Comparison of ENCODE assay signal across 20 mouse cellular contexts in genomic region chr7:113408712-113409111, GRCm38 (mm10). TPM values are rescaled to one million over a fixed set of nuclear protein-coding genes. Genes with fewer than 3 reads are reported as not detected.
DNase-seq lines count a peak whose midpoint lies in the region; TF ChIP-seq lines count a peak whose summit lies in the region.
"Had no signal": no experiment of that assay in that cellular context is flagged by ENCODE, and none has a peak within 500 bp of the region (broad histone marks: within the 10 kb centered on the region; RNA-seq: fewer than 3 reads in every experiment).

No protein-coding gene starts in this region.

- H3K36me3 ChIP-seq in MEL (ENCODE audit: control insufficient read depth in 1 of 2, insufficient read depth in 2 of 2, low read length in 2 of 2) = peaks cover 0 to 4% of the 10 kb centered on the region in 2 experiments; a peak in 2 of 4 replicates
- H3K36me3 ChIP-seq: forebrain, embryonic 15.5 days; heart, embryonic 15.5 days; hindbrain, embryonic 10.5 days; midbrain, embryonic 12.5 days had no signal

- no peaks in the 10 kb centered on the region for H3K27me3 ChIP-seq in MEL (ENCODE audit: control insufficient read depth in 1 of 2, insufficient read depth in 2 of 2, low read length in 2 of 2)
- H3K27me3 ChIP-seq: forebrain, embryonic 15.5 days; heart, embryonic 15.5 days; midbrain, embryonic 12.5 days had no signal

- no peak overlapping the region for H3K9ac ChIP-seq in MEL (ENCODE audit: control insufficient read depth, low read depth, low read length, poor library complexity, severe bottlenecking)
- H3K9ac ChIP-seq: forebrain, embryonic 15.5 days; heart, embryonic 15.5 days; midbrain, embryonic 12.5 days had no signal

- no peak overlapping the region for H3K27ac ChIP-seq in layer of hippocampus, adult 2 months
- H3K27ac ChIP-seq in MEL (ENCODE audit: control insufficient read depth, low read depth, low read length) = no peak overlapping the region
- H3K27ac ChIP-seq: forebrain, embryonic 15.5 days; heart, embryonic 15.5 days; hindbrain, embryonic 10.5 days; midbrain, embryonic 12.5 days had no signal

- no peaks in the 10 kb centered on the region for H3K9me3 ChIP-seq in MEL (replicated peaks; ENCODE audit: insufficient read depth, low read length)
- H3K9me3 ChIP-seq: forebrain, embryonic 15.5 days; heart, embryonic 15.5 days; hindbrain, embryonic 10.5 days; midbrain, embryonic 12.5 days had no signal

- no peak for TF ChIP-seq EP300 in MEL (IDR thresholded peaks at IDR 0.05; ENCODE audit: low read depth in 1 of 2, low read length in 2 of 2)

- TF ChIP-seq CTCF in layer of hippocampus, adult 2 months (conservative IDR thresholded peaks at IDR 0.05) = peak; percentile 44
- peak; percentile 45 to 71 (median 61) for TF ChIP-seq CTCF in MEL (IDR thresholded peaks at IDR 0.05 in 2 of 3, conservative IDR thresholded peaks at IDR 0.05 in 1 of 3; ENCODE audit: control insufficient read depth in 1 of 3, insufficient read depth in 1 of 3, low read depth in 2 of 3, low read length in 3 of 3, poor library complexity in 1 of 3, severe bottlenecking in 1 of 3)

- peak; percentile 8 for DNase-seq in adrenal gland, adult 2 months
- DNase-seq in adrenal gland, postnatal 14 days = no peak
- no peak for DNase-seq in layer of hippocampus, adult 2 months (ENCODE audit: low spot score in 2 of 2)
- no peak for DNase-seq in layer of hippocampus, postnatal 36 days
- peak; percentile 46 for DNase-seq in MEL (ENCODE audit: low read depth, low spot score)
- DNase-seq in lung, postnatal 10 days = peak; percentile 3
- DNase-seq in gastrocnemius, postnatal 10 days = no peak
- no peak for DNase-seq in embryo, embryonic 10 days (ENCODE audit: low spot score)
- DNase-seq: cerebellum, adult 9-11 months had no signal

- H3K4me3 ChIP-seq in layer of hippocampus, adult 2 months = no peak overlapping the region
- no peak overlapping the region for H3K4me3 ChIP-seq in MEL (ENCODE audit: control insufficient read depth in 1 of 2, insufficient read depth in 1 of 2, low read depth in 2 of 2, low read length in 2 of 2)
- H3K4me3 ChIP-seq: forebrain, embryonic 15.5 days; heart, embryonic 15.5 days; hindbrain, embryonic 10.5 days; midbrain, embryonic 12.5 days had no signal

- peaks cover 0 to 6% of the 10 kb centered on the region in 2 experiments; a peak in 1 of 4 replicates for H3K4me1 ChIP-seq in MEL (ENCODE audit: control insufficient read depth in 1 of 2, insufficient read depth in 2 of 2, low read length in 2 of 2)
- H3K4me1 ChIP-seq: forebrain, embryonic 15.5 days; heart, embryonic 15.5 days; hindbrain, embryonic 10.5 days; midbrain, embryonic 12.5 days had no signal

- H3K79me2 ChIP-seq in MEL (ENCODE audit: control insufficient read depth, insufficient read depth, low read length, poor library complexity) = no peaks in the 10 kb centered on the region

- TF ChIP-seq RAD21 in MEL (IDR thresholded peaks at IDR 0.05; ENCODE audit: low read depth, low read length) = peak; percentile 19

- no peak for TF ChIP-seq POLR2A in MEL (IDR thresholded peaks at IDR 0.05; ENCODE audit: control insufficient read depth in 1 of 2, insufficient read depth in 1 of 2, low read depth in 1 of 2, low read length in 2 of 2, poor library complexity in 1 of 2)

TF ChIP-seq in MEL, 35 proteins besides CTCF, POLR2A, EP300 and RAD21:
- peak; percentile 19; the same call in 1 of the 2 replicates for TF ChIP-seq ZC3H11A (IDR thresholded peaks at IDR 0.05; ENCODE audit: low read depth, low read length)
- no peak for TF ChIP-seq E2F4 (IDR thresholded peaks at IDR 0.05; ENCODE audit: borderline replicate concordance, low read depth, low read length)
- no peak for TF ChIP-seq USF1 (IDR thresholded peaks at IDR 0.05; ENCODE audit: low read depth, low read length)
- peak; percentile 61 for TF ChIP-seq SMC3 (IDR thresholded peaks at IDR 0.05; ENCODE audit: low read depth, low read length)
- no peak for TF ChIP-seq HCFC1 (IDR thresholded peaks at IDR 0.05; ENCODE audit: low read depth, low read length)

RNA-seq across cellular contexts. Expression of gene Pth, which starts 20.3 kb away (rescaled TPM):
- total RNA-seq in adrenal gland, adult 2 months (2021) = not detected
- not detected in 2 replicates for polyA plus RNA-seq in adrenal gland, adult 2 months (2012; rRNA removed)
- total RNA-seq in adrenal gland, postnatal 14 days (2021) = not detected in 2 replicates
- not detected for total RNA-seq in layer of hippocampus, adult 2 months (2021)
- not detected for total RNA-seq in layer of hippocampus, postnatal 36 days (2021)
- not detected in 2 replicates for total RNA-seq in MEL (2012; rRNA removed)
- not detected for polyA plus RNA-seq in MEL (2012; ENCODE audit: insufficient read depth in 1 of 2, insufficient read length in 2 of 2, low read depth in 1 of 2, low replicate concordance in 2 of 2, missing spikeins in 1 of 2)
- total RNA-seq in gastrocnemius, postnatal 10 days (2021) = not detected
- total RNA-seq: granulocyte monocyte progenitor cell, adult 5-6 weeks; left cerebral cortex, adult 8-10 months had no signal
- polyA plus RNA-seq: activated CD4-positive, CD25-positive, alpha-beta regulatory T cell, adult 4 months; forebrain, embryonic 15.5 days; hindbrain, embryonic 10.5 days; intestine, embryonic 14.5 days; limb, embryonic 14.5 days; midbrain, embryonic 12.5 days; spleen, adult 2 months; testis, adult 2 months had no signal

RNA-seq across cellular contexts. Expression of gene Btbd10, which starts 39.5 kb away (rescaled TPM):
- total RNA-seq in adrenal gland, adult 2 months (2021) = 10 to 100 TPM; 13.3 to 15.4 TPM
- 24.5 and 27.8 TPM in 2 replicates for polyA plus RNA-seq in adrenal gland, adult 2 months (2012; rRNA removed)
- total RNA-seq in adrenal gland, postnatal 14 days (2021) = 17.3 and 18.1 TPM in 2 replicates
- 10 to 100 TPM; 59.8 to 62.9 TPM for total RNA-seq in layer of hippocampus, adult 2 months (2021)
- 10 to 100 TPM; 59.1 to 63.0 TPM for total RNA-seq in layer of hippocampus, postnatal 36 days (2021)
- 15.6 and 15.7 TPM in 2 replicates for total RNA-seq in MEL (2012; rRNA removed)
- 1 to 10 TPM in 1 of 2 experiments, not detected in 1; 9.8 TPM for polyA plus RNA-seq in MEL (2012; ENCODE audit: insufficient read depth in 1 of 2, insufficient read length in 2 of 2, low read depth in 1 of 2, low replicate concordance in 2 of 2, missing spikeins in 1 of 2)
- 10 to 100 TPM; 10.3 to 14.0 TPM for total RNA-seq in gastrocnemius, postnatal 10 days (2021)

Comparison
In these comparisons a context has a peak if more than half of its experiments do, and no peak if none do; other contexts are left out.
1. DNase-seq: peak in adrenal gland, adult 2 months (single experiment), MEL (single experiment) and lung, postnatal 10 days (single experiment); none in adrenal gland, postnatal 14 days (single experiment), layer of hippocampus, adult 2 months (0 of 2), layer of hippocampus, postnatal 36 days (0 of 2), gastrocnemius, postnatal 10 days (single experiment) and embryo, embryonic 10 days (single experiment).